Mouse (Mus musculus) liver, embryonic 11.5 days (tissue): ENCODE measurements at regions not wholly inside any gene's neighbourhood (a gene's known extent, or its start where the extent isn't known, plus 50 kb on each side); places are given as distances from the start of the nearest gene placed in this dataset.
A peak's percentile ranks its signal among the peaks of the same experiment; 100 is the strongest.

Experiments used
- ATAC-seq: fragments of 200-750 bp; cut with Nextera tagmentation; replicated peaks from 2 replicates; pipeline ENCODE4 v1.8.0; 2017; ENCODE audit warnings: moderate number of reproducible peaks, mild to moderate bottlenecking, moderate TSS enrichment, moderate library complexity; ENCODE audit not compliant: low FRiP score
- DNase-seq: peaks from one replicate; pipeline ENCODE4 v3.0.0-alpha.2; 2017; ENCODE audit warnings: low spot score
- H3K27ac ChIP-seq: fragments of 300-500 bp; sonication (generic); 2 replicates; pipeline ENCODE4 v1.5.1; 2014; ENCODE audit warnings: mild to moderate bottlenecking, low read depth, low read length, control low read depth
- H3K27me3 ChIP-seq: fragments of 300-500 bp; sonication (generic); replicated peaks from 2 replicates; pipeline ENCODE4 v1.6.1; 2014; ENCODE audit warnings: low read length, mixed read lengths; ENCODE audit not compliant: control insufficient read depth, insufficient read depth
- H3K36me3 ChIP-seq: fragments of 300-500 bp; sonication (generic); 2 replicates; pipeline ENCODE4 v1.6.1; 2014; ENCODE audit warnings: mild to moderate bottlenecking, low read length, moderate library complexity, mixed read lengths; ENCODE audit not compliant: control insufficient read depth, insufficient read depth
- H3K4me1 ChIP-seq: fragments of 300-500 bp; sonication (generic); replicated peaks from 2 replicates; pipeline ENCODE4 v1.6.1; 2014; ENCODE audit warnings: low read length, mixed read lengths; ENCODE audit not compliant: control insufficient read depth, insufficient read depth
- H3K4me2 ChIP-seq: fragments of 300-500 bp; sonication (generic); 2 replicates; pipeline ENCODE4 v1.6.1; 2014; ENCODE audit warnings: mild to moderate bottlenecking, control low read depth, moderate library complexity
- H3K4me3 ChIP-seq: fragments of 300-500 bp; sonication (generic); 2 replicates; pipeline ENCODE4 v1.5.1; 2014; ENCODE audit warnings: low read depth, low read length, control low read depth
- H3K9ac ChIP-seq: fragments of 300-500 bp; sonication (generic); 2 replicates; pipeline ENCODE4 v1.6.1; 2014; ENCODE audit warnings: low read depth, low read length, control low read depth
- H3K9me3 ChIP-seq: fragments of 300-500 bp; sonication (generic); 2 replicates; pipeline ENCODE4 v1.6.1; 2016; ENCODE audit warnings: low read length, inconsistent platforms, mixed read lengths; ENCODE audit not compliant: control insufficient read depth
- WGBS: fragments of 180-500 bp; shearing (Covaris S2); extraction: QIAGEN DNeasy Blood & Tissue Kit; methylation state at CpG from one replicate; pipeline ENCODE4 v1.1.7; 2014; 5-methylcytosine and 5-hydroxymethylcytosine counted together

- ATAC-seq = no peak
- Histone ChIP-seq H3K4me1 (no peaks in the 10 kb centered on the region), H3K9me3 (no peaks in the 10 kb centered on the region), H3K4me2 (no peak overlapping the region), H3K27ac (no peak overlapping the region), H3K4me3 (no peak overlapping the region), H3K36me3 (no peaks in the 10 kb centered on the region), H3K9ac (no peak overlapping the region), H3K27me3 (no peaks in the 10 kb centered on the region)
- no peak for DNase-seq
- 78% methylated on average over 6 of the region's 6 CpGs for WGBS
These were observed 177.2 kb downstream of the Plod2 start for GRCm38 (mm10) chr9:92719251-92719650.

GRCm38 (mm10) chr9:92728864-92729263, 186.8 kb downstream of the Plod2 start:
- Histone ChIP-seq H3K36me3 (no peaks in the 10 kb centered on the region), H3K27me3 (no peaks in the 10 kb centered on the region), H3K9ac (no peak overlapping the region), H3K4me1 (no peaks in the 10 kb centered on the region), H3K9me3 (no peaks in the 10 kb centered on the region), H3K4me2 (no peak overlapping the region), H3K27ac (no peak overlapping the region), H3K4me3 (no peak overlapping the region)
- 70% methylated on average over 1 of the region's 1 CpGs for WGBS
- DNase-seq (no peak), ATAC-seq (no peak)

DNA sequence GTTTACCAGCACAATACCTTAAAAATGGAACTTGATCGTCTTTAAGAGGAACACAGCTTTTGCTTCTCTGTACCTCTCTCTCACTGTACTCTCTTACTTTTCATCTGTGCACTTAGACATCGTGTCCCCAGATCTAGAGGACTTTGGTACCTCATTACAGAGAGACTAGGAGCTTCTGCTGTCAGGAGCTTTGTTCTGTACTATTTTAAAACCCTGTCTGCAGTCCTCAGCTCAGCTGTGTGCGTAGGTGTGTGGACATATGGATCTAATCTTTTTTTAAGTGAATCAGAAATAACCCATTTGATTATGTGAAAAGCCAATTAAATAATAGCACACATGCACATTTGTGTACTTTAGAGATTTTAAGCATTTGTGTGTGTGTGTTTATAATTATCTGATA, 189.4 kb downstream of the Plod2 start:
- 62% methylated on average over 3 of the region's 3 CpGs for WGBS
- Histone ChIP-seq H3K4me1 (no peaks in the 10 kb centered on the region), H3K9me3 (no peaks in the 10 kb centered on the region), H3K36me3 (no peaks in the 10 kb centered on the region), H3K9ac (no peak overlapping the region), H3K27ac (no peak overlapping the region), H3K27me3 (no peaks in the 10 kb centered on the region), H3K4me2 (no peak overlapping the region), H3K4me3 (no peak overlapping the region)
- ATAC-seq (no peak), DNase-seq (no peak)

- no peak for DNase-seq
- Histone ChIP-seq H3K4me3 (no peak overlapping the region), H3K4me1 (no peaks in the 10 kb centered on the region), H3K27ac (no peak overlapping the region), H3K4me2 (no peak overlapping the region), H3K27me3 (no peaks in the 10 kb centered on the region), H3K9ac (no peak overlapping the region), H3K36me3 (no peaks in the 10 kb centered on the region), H3K9me3 (no peaks in the 10 kb centered on the region)
- no peak for ATAC-seq
These were observed 225.5 kb downstream of the Plod2 start for GRCm38 (mm10) chr9:92767532-92767931.

- H3K4me1 ChIP-seq = no peaks in the 10 kb centered on the region
- H3K27me3 ChIP-seq = no peaks in the 10 kb centered on the region
- H3K36me3 ChIP-seq = no peaks in the 10 kb centered on the region
- no peak overlapping the region for H3K9ac ChIP-seq
- ATAC-seq (no peak), DNase-seq (no peak)
- WGBS = 89% methylated on average over 3 of the region's 3 CpGs
- no peak overlapping the region for H3K4me2 ChIP-seq
- no peak overlapping the region for H3K4me3 ChIP-seq
- H3K27ac ChIP-seq = no peak overlapping the region
- no peaks in the 10 kb centered on the region for H3K9me3 ChIP-seq
These were observed 226.4 kb downstream of the Plod2 start for GRCm38 (mm10) chr9:92768432-92768831.

- no peaks in the 10 kb centered on the region for H3K9me3 ChIP-seq
- WGBS = 58% methylated on average over 2 of the region's 2 CpGs
- no peak overlapping the region for H3K9ac ChIP-seq
- H3K4me1 ChIP-seq = no peaks in the 10 kb centered on the region
- no peak overlapping the region for H3K4me2 ChIP-seq
- no peaks in the 10 kb centered on the region for H3K36me3 ChIP-seq
- H3K27ac ChIP-seq = no peak overlapping the region
- no peak overlapping the region for H3K4me3 ChIP-seq
- DNase-seq (no peak), ATAC-seq (0 out of 2 replicates have a peak, but pooled peaks have one; percentile 45)
- no peaks in the 10 kb centered on the region for H3K27me3 ChIP-seq
These were observed 227.5 kb downstream of the Plod2 start for GRCm38 (mm10) chr9:92769528-92769927.

- H3K27ac ChIP-seq = no peak overlapping the region
- no peak overlapping the region for H3K4me3 ChIP-seq
- no peak overlapping the region for H3K9ac ChIP-seq
- H3K4me2 ChIP-seq = no peak overlapping the region
- no peaks in the 10 kb centered on the region for H3K27me3 ChIP-seq
- ATAC-seq (no peak), DNase-seq (no peak)
- WGBS = 82% methylated on average over 2 of the region's 2 CpGs
- no peaks in the 10 kb centered on the region for H3K36me3 ChIP-seq
- no peaks in the 10 kb centered on the region for H3K4me1 ChIP-seq
- no peaks in the 10 kb centered on the region for H3K9me3 ChIP-seq
These were observed 229.0 kb downstream of the Plod2 start for GRCm38 (mm10) chr9:92771002-92771401.

- no peak for ATAC-seq
- DNase-seq = no peak
These were observed 229.7 kb downstream of the Plod2 start for GRCm38 (mm10) chr9:92771716-92772115.

GRCm38 (mm10) chr9:92782922-92783454, 241.0 kb downstream of the Plod2 start:
- Histone ChIP-seq H3K27me3 (no peaks in the 10 kb centered on the region), H3K27ac (no peak overlapping the region), H3K9me3 (no peaks in the 10 kb centered on the region), H3K4me3 (no peak overlapping the region), H3K36me3 (no peaks in the 10 kb centered on the region), H3K4me1 (no peaks in the 10 kb centered on the region), H3K9ac (no peak overlapping the region), H3K4me2 (no peak overlapping the region)
- no peak for ATAC-seq
- no peak for DNase-seq

More at GRCm38 (mm10) chr9:92771716-92772115, 229.7 kb downstream of the Plod2 start:
- 63% methylated on average over 3 of the region's 3 CpGs for whole genome bisulfite sequencing
- H3K4me1 ChIP-seq = no peaks in the 10 kb centered on the region
- no peak overlapping the region for H3K4me3 ChIP-seq
- H3K27me3 ChIP-seq = no peaks in the 10 kb centered on the region
- no peak overlapping the region for H3K9ac ChIP-seq
- H3K27ac ChIP-seq = no peak overlapping the region
- H3K36me3 ChIP-seq = no peaks in the 10 kb centered on the region
- no peak overlapping the region for H3K4me2 ChIP-seq
- H3K9me3 ChIP-seq = no peaks in the 10 kb centered on the region
